Mouse (Mus musculus): ENCODE data around the gene Gm12166. TPM values are rescaled to one million over a fixed set of nuclear protein-coding genes. Genes with fewer than 3 reads are reported as not detected.

Gm12166 gene
- polyA plus RNA-seq, 1 experiment from 2014 or later: 6.6 TPM

DNA sequence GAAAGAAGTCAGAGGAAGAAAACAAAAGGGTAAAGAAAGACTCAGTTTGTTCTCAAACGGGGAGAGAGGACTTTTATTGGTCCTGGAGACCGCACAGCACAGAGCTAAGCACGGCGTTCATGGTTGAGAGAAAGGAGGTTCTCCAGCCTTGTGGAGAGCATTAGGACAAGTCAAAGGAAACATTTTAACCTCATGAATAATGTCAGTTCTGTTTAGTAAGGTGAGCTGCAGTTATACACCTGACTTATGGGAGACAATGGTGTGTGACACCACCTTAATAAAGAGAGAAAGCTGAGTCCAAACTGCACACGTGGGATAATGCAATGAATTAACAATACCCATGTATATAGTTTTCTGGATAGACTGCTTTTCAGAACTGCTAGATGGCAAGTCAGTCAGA lies 7.3 kb downstream of the Gm12166 start:
- Histone ChIP-seq H3K27me3 (ENCODE audit: control insufficient read depth, insufficient read depth, low read length) (no peaks in the 10 kb centered on the region), H3K9me3 (ENCODE audit: control insufficient read depth, low read length) (no peaks in the 10 kb centered on the region), H3K9ac (no peak overlapping the region), H3K27ac (no peak overlapping the region), H3K4me3 (replicated peaks; ENCODE audit: low read length) (no peak overlapping the region), H3K36me3 (replicated peaks; ENCODE audit: control insufficient read depth, insufficient read depth) (no peaks in the 10 kb centered on the region), H3K4me1 (replicated peaks; ENCODE audit: control insufficient read depth, insufficient read depth, low read length) (no peaks in the 10 kb centered on the region), H3K4me2 (replicated peaks) (no peak overlapping the region)
- ATAC-seq (ENCODE audit: low FRiP score) (no peak), DNase-seq (ENCODE audit: low spot score) (no peak)
- WGBS: 91% methylated on average over 5 of the region's 5 CpGs

DNA sequence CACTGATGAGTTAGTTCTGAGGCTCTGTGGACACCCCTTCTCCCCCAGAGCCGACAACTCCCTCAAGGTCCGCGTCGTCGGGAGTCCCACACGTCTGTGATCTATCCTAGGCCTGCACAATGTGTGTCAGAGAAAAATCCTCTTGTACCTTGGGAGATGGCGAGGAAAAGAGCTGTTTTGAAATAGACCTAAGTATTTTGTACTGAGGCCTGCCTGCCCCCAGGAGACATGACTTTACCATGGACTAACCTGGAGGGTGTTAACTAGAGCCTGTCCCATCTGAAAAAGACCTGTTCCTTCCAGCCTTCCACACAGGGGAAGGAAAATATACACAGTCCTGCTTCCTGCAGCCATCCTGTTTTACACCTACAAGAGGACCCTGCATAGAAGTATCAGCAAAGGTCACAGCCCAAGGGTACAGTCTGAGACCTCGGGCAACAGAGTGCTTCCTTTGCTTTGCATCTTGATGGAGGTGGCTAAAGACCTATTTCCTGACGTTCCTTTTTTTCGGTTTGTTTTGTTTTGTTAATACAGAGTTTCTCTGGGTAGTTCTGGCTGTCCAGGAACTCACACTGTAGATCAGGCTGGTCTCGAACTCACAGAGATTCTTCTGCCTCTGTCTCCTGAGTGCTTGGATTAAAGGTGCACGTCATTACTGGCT lies 10.4 kb downstream of the Gm12166 start:
- no peak for ATAC-seq (ENCODE audit: low FRiP score)
- Histone ChIP-seq H3K36me3 (replicated peaks; ENCODE audit: control insufficient read depth, insufficient read depth) (no peaks in the 10 kb centered on the region), H3K4me2 (replicated peaks) (no peak overlapping the region), H3K4me1 (replicated peaks; ENCODE audit: control insufficient read depth, insufficient read depth, low read length) (0 out of 2 replicates have a peak, but pooled peaks cover 3% of the 10 kb centered on the region), H3K27me3 (ENCODE audit: control insufficient read depth, insufficient read depth, low read length) (no peaks in the 10 kb centered on the region), H3K9ac (no peak overlapping the region), H3K9me3 (ENCODE audit: control insufficient read depth, low read length) (no peaks in the 10 kb centered on the region), H3K27ac (no peak overlapping the region), H3K4me3 (replicated peaks; ENCODE audit: low read length) (no peak overlapping the region)
- WGBS: 86% methylated on average over 12 of the region's 12 CpGs
- no peak for DNase-seq (ENCODE audit: low spot score)

DNA sequence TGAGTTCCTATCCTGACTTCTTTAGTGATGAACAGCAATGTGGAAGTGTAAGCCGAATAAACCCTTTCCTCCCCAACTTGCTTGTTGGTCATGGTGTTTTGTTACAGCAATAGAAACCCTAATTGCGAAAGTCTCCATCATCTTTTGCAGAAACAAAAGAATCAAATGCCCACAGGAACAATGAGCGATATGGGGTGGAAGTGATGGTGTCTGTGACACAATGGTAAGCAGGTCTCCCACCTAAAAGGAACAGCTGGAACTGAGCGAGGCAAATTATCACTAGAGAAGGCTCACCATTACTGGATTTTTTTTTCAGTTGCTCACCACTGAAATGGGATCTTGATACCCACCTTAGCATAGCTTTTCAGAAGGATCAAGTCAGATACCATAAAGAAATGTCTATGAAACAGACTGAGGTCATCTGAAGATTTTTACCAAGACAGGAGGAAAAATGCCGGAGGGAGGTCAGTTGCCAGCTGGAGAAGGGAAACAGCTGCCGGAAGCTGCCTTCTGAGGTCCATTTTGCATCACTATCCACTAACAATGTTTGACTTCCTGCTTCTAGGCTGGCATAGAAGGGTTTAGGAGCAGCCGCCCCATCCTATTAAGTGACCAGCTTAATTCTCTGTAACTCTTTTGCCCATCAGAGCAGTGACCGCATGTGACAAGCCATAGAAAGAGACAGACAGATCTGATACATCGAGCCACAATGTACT lies 11.1 kb downstream of the Gm12166 start:
- no peak overlapping the region for H3K9ac ChIP-seq
- H3K9me3 ChIP-seq (ENCODE audit: control insufficient read depth, low read length): no peaks in the 10 kb centered on the region
- H3K4me3 ChIP-seq (replicated peaks; ENCODE audit: low read length): no peak overlapping the region
- no peak overlapping the region for H3K4me2 ChIP-seq (replicated peaks)
- H3K27me3 ChIP-seq (ENCODE audit: control insufficient read depth, insufficient read depth, low read length): no peaks in the 10 kb centered on the region
- H3K4me1 ChIP-seq (replicated peaks; ENCODE audit: control insufficient read depth, insufficient read depth, low read length): 0 out of 2 replicates have a peak, but pooled peaks cover 3% of the 10 kb centered on the region
- ATAC-seq (ENCODE audit: low FRiP score) (no peak), DNase-seq (ENCODE audit: low spot score) (no peak)
- no peak overlapping the region for H3K27ac ChIP-seq
- 86% methylated on average over 9 of the region's 9 CpGs for WGBS
- no peaks in the 10 kb centered on the region for H3K36me3 ChIP-seq (replicated peaks; ENCODE audit: control insufficient read depth, insufficient read depth)

DNA sequence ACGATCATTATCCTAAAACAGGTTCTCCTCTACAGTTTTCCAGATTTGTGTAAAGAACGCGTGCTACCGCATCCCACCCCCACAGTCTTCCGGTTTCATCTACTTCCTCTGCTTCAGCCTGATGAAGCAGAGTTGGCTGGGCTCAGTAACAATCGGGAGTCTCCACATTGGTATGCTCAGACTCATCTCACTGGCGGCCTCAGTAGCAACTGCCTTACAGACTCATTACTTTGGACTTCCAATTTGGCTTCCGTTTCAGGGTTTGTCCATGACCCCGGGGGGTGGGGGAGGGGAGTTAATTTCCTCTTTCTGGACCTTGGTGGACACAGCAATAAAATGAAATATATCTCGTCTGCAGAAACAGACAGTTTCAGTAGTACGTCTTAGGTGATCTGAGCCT lies 12.8 kb downstream of the Gm12166 start:
- no peaks in the 10 kb centered on the region for H3K27me3 ChIP-seq (ENCODE audit: control insufficient read depth, insufficient read depth, low read length)
- H3K4me2 ChIP-seq (replicated peaks): no peak overlapping the region
- 0 out of 2 replicates have a peak, but pooled peaks cover 3% of the 10 kb centered on the region for H3K4me1 ChIP-seq (replicated peaks; ENCODE audit: control insufficient read depth, insufficient read depth, low read length)
- no peak overlapping the region for H3K9ac ChIP-seq
- H3K9me3 ChIP-seq (ENCODE audit: control insufficient read depth, low read length): no peaks in the 10 kb centered on the region
- no peaks in the 10 kb centered on the region for H3K36me3 ChIP-seq (replicated peaks; ENCODE audit: control insufficient read depth, insufficient read depth)
- DNase-seq (ENCODE audit: low spot score): no peak
- 76% methylated on average over 11 of the region's 11 CpGs for WGBS
- H3K27ac ChIP-seq: no peak overlapping the region
- ATAC-seq (ENCODE audit: low FRiP score): no peak
- no peak overlapping the region for H3K4me3 ChIP-seq (replicated peaks; ENCODE audit: low read length)

DNA sequence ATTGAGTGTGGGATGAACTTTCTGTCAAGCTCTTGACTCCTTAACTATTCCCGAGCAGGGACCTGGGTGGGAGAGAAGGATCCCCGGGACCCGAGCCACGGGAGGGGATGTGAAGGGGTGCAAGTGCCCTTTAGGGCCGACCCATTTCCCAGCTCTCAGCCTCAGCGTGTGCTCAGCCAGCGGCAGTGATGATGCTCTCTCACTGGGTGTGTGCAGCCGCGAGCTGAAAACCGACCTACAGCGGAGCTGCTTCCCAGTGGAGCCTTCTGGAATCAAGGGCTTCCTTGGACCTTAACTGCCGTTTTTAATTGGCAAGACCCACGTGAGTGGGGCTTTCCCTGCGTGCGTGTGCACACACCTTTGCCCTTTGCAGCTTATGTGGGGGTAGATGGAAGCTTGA lies 13.2 kb downstream of the Gm12166 start:
- H3K27ac ChIP-seq: no peak overlapping the region
- H3K4me1 ChIP-seq (replicated peaks; ENCODE audit: control insufficient read depth, insufficient read depth, low read length): 0 out of 2 replicates have a peak, but pooled peaks cover 3% of the 10 kb centered on the region
- WGBS: 81% methylated on average over 15 of the region's 15 CpGs
- H3K4me3 ChIP-seq (replicated peaks; ENCODE audit: low read length): no peak overlapping the region
- no peaks in the 10 kb centered on the region for H3K9me3 ChIP-seq (ENCODE audit: control insufficient read depth, low read length)
- no peaks in the 10 kb centered on the region for H3K27me3 ChIP-seq (ENCODE audit: control insufficient read depth, insufficient read depth, low read length)
- H3K4me2 ChIP-seq (replicated peaks): no peak overlapping the region
- ATAC-seq (ENCODE audit: low FRiP score) (no peak), DNase-seq (ENCODE audit: low spot score) (no peak)
- no peaks in the 10 kb centered on the region for H3K36me3 ChIP-seq (replicated peaks; ENCODE audit: control insufficient read depth, insufficient read depth)
- no peak overlapping the region for H3K9ac ChIP-seq

DNA sequence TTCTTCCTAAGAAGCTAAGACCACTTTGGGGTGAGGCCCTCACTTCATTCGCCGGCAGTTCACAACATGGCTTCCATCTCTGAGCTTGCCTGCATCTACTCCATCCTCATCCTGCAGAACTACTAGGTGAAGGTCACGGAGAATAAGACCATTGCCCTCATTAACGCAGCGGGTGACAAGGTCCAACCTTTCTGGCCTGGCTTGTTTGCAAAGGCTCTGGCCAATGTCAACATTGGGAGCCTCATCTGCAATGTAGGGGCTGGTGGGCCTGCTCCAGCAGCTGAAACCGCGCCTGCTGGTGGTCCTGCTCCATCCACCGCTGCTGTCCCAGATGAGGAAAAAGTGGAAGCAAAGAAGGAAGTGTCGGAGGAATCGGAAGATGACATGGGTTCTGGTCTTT lies 15.7 kb downstream of the Gm12166 start:
- no peaks in the 10 kb centered on the region for H3K36me3 ChIP-seq (replicated peaks; ENCODE audit: control insufficient read depth, insufficient read depth)
- H3K4me3 ChIP-seq (replicated peaks; ENCODE audit: low read length): no peak overlapping the region
- no peak overlapping the region for H3K27ac ChIP-seq
- H3K4me1 ChIP-seq (replicated peaks; ENCODE audit: control insufficient read depth, insufficient read depth, low read length): 0 out of 2 replicates have a peak, but pooled peaks cover 3% of the 10 kb centered on the region
- ATAC-seq (ENCODE audit: low FRiP score) (no peak), DNase-seq (ENCODE audit: low spot score) (no peak)
- H3K27me3 ChIP-seq (ENCODE audit: control insufficient read depth, insufficient read depth, low read length): no peaks in the 10 kb centered on the region
- 95% methylated on average over 10 of the region's 10 CpGs for WGBS
- no peak overlapping the region for H3K9ac ChIP-seq
- no peak overlapping the region for H3K4me2 ChIP-seq (replicated peaks)
- H3K9me3 ChIP-seq (ENCODE audit: control insufficient read depth, low read length): no peaks in the 10 kb centered on the region

DNA sequence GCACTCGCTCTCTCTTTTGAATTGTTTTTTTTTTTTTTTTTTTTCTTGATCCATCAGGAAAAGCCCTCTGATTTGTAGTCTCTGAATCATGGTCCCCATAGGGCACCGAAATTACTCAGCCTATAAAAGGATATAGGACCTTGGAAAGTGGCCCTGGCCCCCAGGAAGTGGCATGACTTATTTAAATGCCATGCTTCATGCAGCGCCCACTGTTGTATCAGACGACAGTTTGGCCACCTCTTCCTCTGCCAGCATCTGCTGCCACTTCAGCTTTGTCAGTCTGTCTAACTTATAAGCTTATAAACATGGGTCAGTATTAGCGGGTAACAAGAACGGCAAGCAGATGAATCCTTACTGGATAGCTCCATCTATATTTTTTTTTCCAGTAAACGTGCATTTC lies 19.2 kb downstream of the Gm12166 start:
- H3K27ac ChIP-seq: no peak overlapping the region
- WGBS: 91% methylated on average over 7 of the region's 7 CpGs
- H3K9me3 ChIP-seq (ENCODE audit: control insufficient read depth, low read length): no peaks in the 10 kb centered on the region
- DNase-seq (ENCODE audit: low spot score) (no peak), ATAC-seq (ENCODE audit: low FRiP score) (no peak)
- H3K4me1 ChIP-seq (replicated peaks; ENCODE audit: control insufficient read depth, insufficient read depth, low read length): no peaks in the 10 kb centered on the region
- H3K4me2 ChIP-seq (replicated peaks): no peak overlapping the region
- no peaks in the 10 kb centered on the region for H3K36me3 ChIP-seq (replicated peaks; ENCODE audit: control insufficient read depth, insufficient read depth)
- no peak overlapping the region for H3K4me3 ChIP-seq (replicated peaks; ENCODE audit: low read length)
- no peak overlapping the region for H3K9ac ChIP-seq
- H3K27me3 ChIP-seq (ENCODE audit: control insufficient read depth, insufficient read depth, low read length): no peaks in the 10 kb centered on the region

DNA sequence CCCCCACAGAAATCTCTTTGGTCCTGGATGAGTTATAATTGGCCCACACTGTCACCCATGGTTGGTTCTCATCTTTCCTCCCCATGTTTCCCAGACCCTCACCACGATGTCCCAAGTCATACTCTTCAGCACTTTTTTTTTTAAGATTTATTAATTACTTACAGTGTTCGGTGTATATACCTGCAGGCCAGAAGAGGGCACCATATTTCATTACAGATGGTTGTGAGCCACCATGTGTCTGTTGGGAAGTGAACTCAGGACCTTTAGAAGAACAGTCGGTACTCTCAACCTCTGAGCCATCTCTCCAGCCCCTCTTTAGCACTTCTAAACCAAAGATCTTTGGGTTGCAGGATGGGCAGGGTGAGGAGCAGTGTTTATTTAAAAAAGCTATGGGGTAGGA lies 20.7 kb downstream of the Gm12166 start:
- no peak for DNase-seq (ENCODE audit: low spot score)
- no peak overlapping the region for H3K4me3 ChIP-seq (replicated peaks; ENCODE audit: low read length)
- no peaks in the 10 kb centered on the region for H3K9me3 ChIP-seq (ENCODE audit: control insufficient read depth, low read length)
- no peaks in the 10 kb centered on the region for H3K27me3 ChIP-seq (ENCODE audit: control insufficient read depth, insufficient read depth, low read length)
- no peaks in the 10 kb centered on the region for H3K4me1 ChIP-seq (replicated peaks; ENCODE audit: control insufficient read depth, insufficient read depth, low read length)
- 66% methylated on average over 3 of the region's 3 CpGs for WGBS
- H3K9ac ChIP-seq: no peak overlapping the region
- no peaks in the 10 kb centered on the region for H3K36me3 ChIP-seq (replicated peaks; ENCODE audit: control insufficient read depth, insufficient read depth)
- H3K27ac ChIP-seq: no peak overlapping the region
- H3K4me2 ChIP-seq (replicated peaks): no peak overlapping the region
- no peak for ATAC-seq (ENCODE audit: low FRiP score)

DNA sequence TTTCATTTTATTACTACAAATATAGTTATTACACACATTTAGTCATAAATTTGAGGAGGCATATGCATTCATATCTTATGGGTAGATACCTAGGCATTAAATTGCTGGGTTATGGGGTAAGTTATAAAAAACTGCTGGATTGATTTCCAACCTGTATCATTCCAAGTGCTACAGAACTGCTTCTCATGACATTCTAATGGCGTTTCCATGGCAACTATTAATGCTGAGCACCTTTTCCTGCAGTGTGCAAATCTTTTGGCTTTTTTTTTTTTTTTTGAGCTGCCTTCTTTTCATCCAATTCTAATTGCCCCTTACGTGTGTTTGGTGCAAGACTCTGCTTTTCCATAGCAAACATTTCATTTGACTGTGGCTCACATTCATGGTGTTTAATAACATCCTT lies 22.1 kb downstream of the Gm12166 start:
- 60% methylated on average over 2 of the region's 2 CpGs for WGBS
- DNase-seq (ENCODE audit: low spot score): no peak

More for the DNA sequence above, 22.1 kb downstream of the Gm12166 start:
- no peak for ATAC-seq (ENCODE audit: low FRiP score)
- Histone ChIP-seq H3K4me2 (replicated peaks) (no peak overlapping the region), H3K4me3 (replicated peaks; ENCODE audit: low read length) (no peak overlapping the region), H3K4me1 (replicated peaks; ENCODE audit: control insufficient read depth, insufficient read depth, low read length) (no peaks in the 10 kb centered on the region), H3K27ac (no peak overlapping the region), H3K9ac (no peak overlapping the region), H3K27me3 (ENCODE audit: control insufficient read depth, insufficient read depth, low read length) (no peaks in the 10 kb centered on the region), H3K36me3 (replicated peaks; ENCODE audit: control insufficient read depth, insufficient read depth) (no peaks in the 10 kb centered on the region), H3K9me3 (ENCODE audit: control insufficient read depth, low read length) (no peaks in the 10 kb centered on the region)

All from hindbrain, embryonic 14.5 days (tissue).